Mouse (Mus musculus): ENCODE results near the gene Ccdc51. TPM values are rescaled to one million over a fixed set of nuclear protein-coding genes. Genes with fewer than 3 reads are reported as not detected.

Gene Ccdc51
- polyA plus RNA-seq, 1 experiment, result 5.1 TPM

GRCm38 (mm10) chr9:109051651-109052489 lies 30.4 kb upstream of the Ccdc51 start:
- H3K27ac ChIP-seq (ENCODE audit: insufficient read depth, low read length), result peak overlapping the region; percentile 99
- WGBS, result 24% methylated on average over 10 of the region's 10 CpGs
- H3K27me3 ChIP-seq (ENCODE audit: control insufficient read depth, insufficient read depth, low read length), result no peaks in the 10 kb centered on the region
- DNase-seq (ENCODE audit: low read depth in 1 of 2, low spot score in 2 of 2), result peak; percentile 66 to 87
- H3K36me3 ChIP-seq (ENCODE audit: control insufficient read depth, insufficient read depth, low read length), result peaks cover 29% of the 10 kb centered on the region
- H3K4me1 ChIP-seq (ENCODE audit: control insufficient read depth, insufficient read depth, insufficient read length), result peaks cover 25% of the 10 kb centered on the region; the same call in 1 of the 2 replicates
- H3K4me3 ChIP-seq (ENCODE audit: extremely low read depth, insufficient read depth, insufficient read length), result peak overlapping the region; percentile 81
- TF ChIP-seq POLR2A (IDR thresholded peaks at IDR 0.05; ENCODE audit: low read depth, low read length) (peak; percentile 63), CTCF (IDR thresholded peaks at IDR 0.05; ENCODE audit: extremely low read depth, insufficient read depth, insufficient read length, insufficient replicate concordance) (no peak)

GRCm38 (mm10) chr9:109052490-109053260 lies 29.6 kb upstream of the Ccdc51 start:
- H3K36me3 ChIP-seq (ENCODE audit: control insufficient read depth, insufficient read depth, low read length), result peaks cover 36% of the 10 kb centered on the region
- WGBS, result 48% methylated on average over 9 of the region's 9 CpGs
- DNase-seq (ENCODE audit: low read depth in 1 of 2, low spot score in 2 of 2), result peak in 1 of 2 experiments; percentile 68
- no peaks in the 10 kb centered on the region for H3K27me3 ChIP-seq (ENCODE audit: control insufficient read depth, insufficient read depth, low read length)
- peak overlapping the region; percentile 81 for H3K4me3 ChIP-seq (ENCODE audit: extremely low read depth, insufficient read depth, insufficient read length)
- peak overlapping the region; percentile 99 for H3K27ac ChIP-seq (ENCODE audit: insufficient read depth, low read length)
- no peak for TF ChIP-seq CTCF (IDR thresholded peaks at IDR 0.05; ENCODE audit: extremely low read depth, insufficient read depth, insufficient read length, insufficient replicate concordance)
- peak; percentile 64 for TF ChIP-seq POLR2A (IDR thresholded peaks at IDR 0.05; ENCODE audit: low read depth, low read length)
- H3K4me1 ChIP-seq (ENCODE audit: control insufficient read depth, insufficient read depth, insufficient read length), result peaks cover 31% of the 10 kb centered on the region; the same call in 1 of the 2 replicates

GRCm38 (mm10) chr9:109053366-109053765 lies 28.9 kb upstream of the Ccdc51 start:
- peaks cover 41% of the 10 kb centered on the region for H3K36me3 ChIP-seq (ENCODE audit: control insufficient read depth, insufficient read depth, low read length)
- H3K4me1 ChIP-seq (ENCODE audit: control insufficient read depth, insufficient read depth, insufficient read length), result peaks cover 38% of the 10 kb centered on the region; the same call in 1 of the 2 replicates
- no peak for DNase-seq (ENCODE audit: low read depth in 1 of 2, low spot score in 2 of 2)
- TF ChIP-seq CTCF (IDR thresholded peaks at IDR 0.05; ENCODE audit: extremely low read depth, insufficient read depth, insufficient read length, insufficient replicate concordance) (no peak), POLR2A (IDR thresholded peaks at IDR 0.05; ENCODE audit: low read depth, low read length) (no peak)
- peak overlapping the region; percentile 99 for H3K27ac ChIP-seq (ENCODE audit: insufficient read depth, low read length)
- H3K27me3 ChIP-seq (ENCODE audit: control insufficient read depth, insufficient read depth, low read length), result no peaks in the 10 kb centered on the region
- peak overlapping the region; percentile 81 for H3K4me3 ChIP-seq (ENCODE audit: extremely low read depth, insufficient read depth, insufficient read length)
- 58% methylated on average over 3 of the region's 3 CpGs for WGBS

- 41% methylated on average over 6 of the region's 6 CpGs for WGBS
- TF ChIP-seq POLR2A (IDR thresholded peaks at IDR 0.05; ENCODE audit: low read depth, low read length) (no peak), CTCF (IDR thresholded peaks at IDR 0.05; ENCODE audit: extremely low read depth, insufficient read depth, insufficient read length, insufficient replicate concordance) (no peak)
- Histone ChIP-seq H3K36me3 (ENCODE audit: control insufficient read depth, insufficient read depth, low read length) (peaks cover 41% of the 10 kb centered on the region), H3K4me1 (ENCODE audit: control insufficient read depth, insufficient read depth, insufficient read length) (peaks cover 37% of the 10 kb centered on the region; the same call in 1 of the 2 replicates), H3K4me3 (ENCODE audit: extremely low read depth, insufficient read depth, insufficient read length) (peak overlapping the region; percentile 81), H3K27ac (ENCODE audit: insufficient read depth, low read length) (peak overlapping the region; percentile 99), H3K27me3 (ENCODE audit: control insufficient read depth, insufficient read depth, low read length) (no peaks in the 10 kb centered on the region)
- DNase-seq (ENCODE audit: low read depth in 1 of 2, low spot score in 2 of 2), result no peak
Observed at GRCm38 (mm10) chr9:109053851-109054250, 28.4 kb upstream of the Ccdc51 start.

GRCm38 (mm10) chr9:109054712-109055111 lies 27.6 kb upstream of the Ccdc51 start:
- TF ChIP-seq CTCF (IDR thresholded peaks at IDR 0.05; ENCODE audit: extremely low read depth, insufficient read depth, insufficient read length, insufficient replicate concordance) (no peak), POLR2A (IDR thresholded peaks at IDR 0.05; ENCODE audit: low read depth, low read length) (peak; percentile 9; the same call in 1 of the 2 replicates)
- DNase-seq (ENCODE audit: low read depth in 1 of 2, low spot score in 2 of 2), result peak in 1 of 2 experiments; percentile 75
- Histone ChIP-seq H3K27me3 (ENCODE audit: control insufficient read depth, insufficient read depth, low read length) (no peaks in the 10 kb centered on the region), H3K27ac (ENCODE audit: insufficient read depth, low read length) (peak overlapping the region; percentile 99), H3K4me1 (ENCODE audit: control insufficient read depth, insufficient read depth, insufficient read length) (peaks cover 34% of the 10 kb centered on the region; the same call in 1 of the 2 replicates), H3K36me3 (ENCODE audit: control insufficient read depth, insufficient read depth, low read length) (peaks cover 41% of the 10 kb centered on the region), H3K4me3 (ENCODE audit: extremely low read depth, insufficient read depth, insufficient read length) (peak overlapping the region; percentile 64)
- under 1% methylated on average over 7 of the region's 7 CpGs for whole genome bisulfite sequencing

GRCm38 (mm10) chr9:109055271-109056030 lies 26.8 kb upstream of the Ccdc51 start:
- no peak for DNase-seq (ENCODE audit: low read depth in 1 of 2, low spot score in 2 of 2)
- no peaks in the 10 kb centered on the region for H3K27me3 ChIP-seq (ENCODE audit: control insufficient read depth, insufficient read depth, low read length)
- peak overlapping the region; percentile 64 for H3K4me3 ChIP-seq (ENCODE audit: extremely low read depth, insufficient read depth, insufficient read length)
- TF ChIP-seq POLR2A (IDR thresholded peaks at IDR 0.05; ENCODE audit: low read depth, low read length), result no peak
- TF ChIP-seq CTCF (IDR thresholded peaks at IDR 0.05; ENCODE audit: extremely low read depth, insufficient read depth, insufficient read length, insufficient replicate concordance), result no peak
- peaks cover 29% of the 10 kb centered on the region; the same call in 1 of the 2 replicates for H3K4me1 ChIP-seq (ENCODE audit: control insufficient read depth, insufficient read depth, insufficient read length)
- peak overlapping the region; percentile 99 for H3K27ac ChIP-seq (ENCODE audit: insufficient read depth, low read length)
- peaks cover 41% of the 10 kb centered on the region for H3K36me3 ChIP-seq (ENCODE audit: control insufficient read depth, insufficient read depth, low read length)
- 66% methylated on average over 12 of the region's 12 CpGs for WGBS

Measured in spleen, adult 2 months (tissue).